Mouse (Mus musculus): ENCODE results near the gene Cdc42se2. TPM values are rescaled to one million over a fixed set of nuclear protein-coding genes. Genes with fewer than 3 reads are reported as not detected.

The Cdc42se2 gene
- polyA plus RNA-seq, 1 experiment: 127 TPM

DNA sequence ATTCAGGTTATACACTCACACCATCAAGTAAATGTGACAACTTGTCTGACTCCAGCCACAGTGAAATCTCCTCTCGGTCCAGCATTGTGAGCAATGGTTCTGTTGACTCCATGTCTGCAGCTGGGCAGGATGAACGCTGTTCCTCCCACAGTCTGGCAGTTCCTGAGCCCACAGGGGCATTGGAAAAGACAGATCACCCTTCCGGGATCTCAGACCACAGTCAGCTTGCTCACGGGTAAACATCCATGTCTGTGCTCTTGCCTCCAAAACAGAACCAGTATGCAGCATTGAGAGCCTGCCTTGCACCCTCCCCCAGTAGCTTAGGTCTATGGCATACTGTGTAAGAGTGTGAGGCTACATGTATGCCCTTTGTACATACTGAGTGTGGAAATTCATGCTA, 97.3 kb downstream of the Cdc42se2 start:
- Histone ChIP-seq H3K27me3 (ENCODE audit: control insufficient read depth, insufficient read depth, low read length) (no peaks in the 10 kb centered on the region), H3K36me3 (ENCODE audit: control insufficient read depth, insufficient read depth, low read length) (peaks cover 70% of the 10 kb centered on the region), H3K4me3 (ENCODE audit: control insufficient read depth, insufficient read depth, low read length) (no peak overlapping the region), H3K4me1 (replicated peaks; ENCODE audit: control insufficient read depth, insufficient read depth, low read length) (no peaks in the 10 kb centered on the region), H3K27ac (ENCODE audit: control insufficient read depth, insufficient read depth, low read length) (no peak overlapping the region)
- TF ChIP-seq POLR2A (IDR thresholded peaks at IDR 0.05; ENCODE audit: control insufficient read depth, extremely low read depth, insufficient read depth, low read length, poor library complexity) (no peak), CTCF (IDR thresholded peaks at IDR 0.05; ENCODE audit: borderline replicate concordance, control insufficient read depth, extremely low read depth, insufficient read depth, low read length, poor library complexity) (no peak)
- DNase-seq: no peak
- 94% methylated on average over 4 of the region's 4 CpGs for WGBS

DNA sequence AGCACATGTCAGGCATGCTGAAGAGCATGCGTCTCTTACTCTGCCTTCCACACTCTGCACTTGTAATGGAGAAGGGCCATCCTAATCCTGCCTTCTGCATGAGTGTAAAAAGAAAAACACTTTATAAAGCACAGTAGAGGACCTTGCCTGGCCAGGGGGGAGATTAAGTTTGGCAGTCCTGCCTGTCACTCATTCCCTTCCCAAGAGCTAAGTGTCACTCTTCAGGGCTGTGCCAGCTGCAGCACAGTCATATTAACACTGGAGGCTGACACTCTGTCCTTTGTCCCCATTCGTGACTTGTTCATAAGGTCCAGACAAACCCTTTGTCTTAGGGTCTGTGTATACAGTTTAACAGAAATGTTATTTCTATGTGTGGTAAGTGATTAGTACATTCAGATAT, 102.6 kb downstream of the Cdc42se2 start:
- Histone ChIP-seq H3K36me3 (ENCODE audit: control insufficient read depth, insufficient read depth, low read length) (peaks cover 65% of the 10 kb centered on the region), H3K4me3 (ENCODE audit: control insufficient read depth, insufficient read depth, low read length) (no peak overlapping the region), H3K4me1 (replicated peaks; ENCODE audit: control insufficient read depth, insufficient read depth, low read length) (no peaks in the 10 kb centered on the region), H3K27me3 (ENCODE audit: control insufficient read depth, insufficient read depth, low read length) (no peaks in the 10 kb centered on the region), H3K27ac (ENCODE audit: control insufficient read depth, insufficient read depth, low read length) (no peak overlapping the region)
- no peak for TF ChIP-seq CTCF (IDR thresholded peaks at IDR 0.05; ENCODE audit: borderline replicate concordance, control insufficient read depth, extremely low read depth, insufficient read depth, low read length, poor library complexity)
- no peak for TF ChIP-seq POLR2A (IDR thresholded peaks at IDR 0.05; ENCODE audit: control insufficient read depth, extremely low read depth, insufficient read depth, low read length, poor library complexity)
- DNase-seq: no peak
- 99% methylated on average over 2 of the region's 2 CpGs for WGBS

DNA sequence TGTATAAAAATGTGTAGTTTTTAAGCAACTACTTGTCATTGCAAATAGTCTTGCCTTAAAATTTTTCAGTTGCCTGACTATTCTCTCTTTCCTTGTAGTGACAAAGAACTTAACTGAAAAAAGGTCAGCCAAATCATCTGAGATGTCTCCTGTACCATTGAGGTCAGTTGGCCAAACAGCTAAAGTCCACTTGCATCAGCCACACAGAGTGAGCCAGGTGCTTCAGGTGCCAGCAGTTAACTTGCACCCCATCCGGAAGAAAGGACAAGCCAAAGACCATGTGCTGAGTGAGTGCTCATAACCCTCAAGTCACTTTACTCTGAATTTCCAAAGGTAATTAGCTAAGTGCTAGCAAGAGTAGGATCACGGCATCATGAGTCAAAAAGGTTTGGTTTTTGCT, 108.3 kb downstream of the Cdc42se2 start:
- WGBS: 97% methylated on average over 2 of the region's 2 CpGs
- Histone ChIP-seq H3K4me1 (replicated peaks; ENCODE audit: control insufficient read depth, insufficient read depth, low read length) (no peaks in the 10 kb centered on the region), H3K4me3 (ENCODE audit: control insufficient read depth, insufficient read depth, low read length) (no peak overlapping the region), H3K36me3 (ENCODE audit: control insufficient read depth, insufficient read depth, low read length) (peaks cover 57% of the 10 kb centered on the region), H3K27me3 (ENCODE audit: control insufficient read depth, insufficient read depth, low read length) (no peaks in the 10 kb centered on the region), H3K27ac (ENCODE audit: control insufficient read depth, insufficient read depth, low read length) (no peak overlapping the region)
- TF ChIP-seq CTCF (IDR thresholded peaks at IDR 0.05; ENCODE audit: borderline replicate concordance, control insufficient read depth, extremely low read depth, insufficient read depth, low read length, poor library complexity) (no peak), POLR2A (IDR thresholded peaks at IDR 0.05; ENCODE audit: control insufficient read depth, extremely low read depth, insufficient read depth, low read length, poor library complexity) (no peak)
- no peak for DNase-seq

DNA sequence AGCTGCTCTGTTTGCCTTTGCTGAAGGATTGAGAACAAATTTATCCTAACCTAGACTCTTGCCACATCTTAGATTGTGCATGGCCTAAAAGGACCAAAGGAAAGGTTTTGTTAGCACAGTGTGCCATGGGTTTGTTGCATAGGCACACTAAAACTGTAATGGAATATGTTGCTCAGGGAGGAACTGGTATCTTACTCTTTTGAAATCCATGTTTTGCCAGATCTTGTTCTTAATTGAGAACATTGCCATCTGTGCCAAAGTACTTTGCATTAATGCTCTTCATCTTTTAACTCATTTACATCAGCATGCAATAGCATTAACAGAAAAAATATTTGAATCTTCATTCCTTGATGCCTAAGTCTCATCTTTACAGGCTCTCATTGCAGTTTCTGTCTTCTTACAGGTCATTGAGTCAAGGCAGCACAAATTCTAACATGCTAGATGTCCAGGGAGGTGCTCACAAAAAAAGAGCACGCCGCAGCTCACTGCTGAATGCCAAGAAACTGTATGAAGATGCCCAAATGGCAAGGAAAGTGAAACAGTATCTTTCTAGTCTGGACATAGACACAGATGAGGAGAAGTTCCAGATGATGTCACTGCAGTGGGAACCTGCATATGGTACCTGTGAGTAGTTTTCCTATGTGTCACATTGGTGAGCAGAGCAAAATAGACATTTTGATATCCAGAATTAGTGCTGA, 111.5 kb downstream of the Cdc42se2 start:
- no peak overlapping the region for H3K4me3 ChIP-seq (ENCODE audit: control insufficient read depth, insufficient read depth, low read length)
- TF ChIP-seq POLR2A (IDR thresholded peaks at IDR 0.05; ENCODE audit: control insufficient read depth, extremely low read depth, insufficient read depth, low read length, poor library complexity) (no peak), CTCF (IDR thresholded peaks at IDR 0.05; ENCODE audit: borderline replicate concordance, control insufficient read depth, extremely low read depth, insufficient read depth, low read length, poor library complexity) (no peak)
- peaks cover 38% of the 10 kb centered on the region for H3K36me3 ChIP-seq (ENCODE audit: control insufficient read depth, insufficient read depth, low read length)
- no peaks in the 10 kb centered on the region for H3K27me3 ChIP-seq (ENCODE audit: control insufficient read depth, insufficient read depth, low read length)
- 97% methylated on average over 2 of the region's 2 CpGs for WGBS
- H3K27ac ChIP-seq (ENCODE audit: control insufficient read depth, insufficient read depth, low read length): no peak overlapping the region
- no peak for DNase-seq
- H3K4me1 ChIP-seq (replicated peaks; ENCODE audit: control insufficient read depth, insufficient read depth, low read length): no peaks in the 10 kb centered on the region

DNA sequence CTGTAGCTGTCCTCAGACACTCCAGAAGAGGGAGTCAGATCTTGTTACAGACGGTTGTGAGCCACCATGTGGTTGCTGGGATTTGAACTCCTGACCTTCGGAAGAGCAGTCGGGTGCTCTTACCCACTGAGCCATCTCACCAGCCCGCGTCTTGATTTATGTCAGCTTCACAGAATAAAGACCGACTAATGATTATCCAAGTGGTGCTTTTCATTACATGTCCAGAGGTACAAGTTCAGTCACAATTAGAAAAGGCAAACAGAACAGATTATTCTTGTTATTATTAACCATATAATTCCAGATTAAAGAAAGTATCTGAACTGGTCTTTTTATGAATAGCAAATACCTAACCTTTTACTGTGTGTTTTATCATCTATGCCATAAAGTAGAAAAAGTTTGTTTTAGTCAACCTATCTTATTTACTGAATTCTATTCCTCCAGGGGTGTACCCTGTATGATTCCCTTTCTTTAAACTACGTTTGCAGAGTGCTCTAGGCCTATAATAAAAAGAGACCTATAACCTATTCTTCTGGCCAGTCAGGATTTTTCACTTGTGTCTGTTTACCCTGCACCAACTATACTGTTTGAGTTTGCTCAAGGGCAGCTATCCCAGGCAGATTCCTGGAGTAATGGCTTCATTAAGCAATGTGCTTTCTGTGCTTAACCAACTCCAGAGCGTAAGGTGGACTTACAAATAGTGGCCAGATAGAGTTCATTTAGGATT, 113.7 kb downstream of the Cdc42se2 start:
- Histone ChIP-seq H3K27ac (ENCODE audit: control insufficient read depth, insufficient read depth, low read length) (no peak overlapping the region), H3K27me3 (ENCODE audit: control insufficient read depth, insufficient read depth, low read length) (no peaks in the 10 kb centered on the region), H3K4me1 (replicated peaks; ENCODE audit: control insufficient read depth, insufficient read depth, low read length) (no peaks in the 10 kb centered on the region), H3K4me3 (ENCODE audit: control insufficient read depth, insufficient read depth, low read length) (no peak overlapping the region), H3K36me3 (ENCODE audit: control insufficient read depth, insufficient read depth, low read length) (peaks cover 26% of the 10 kb centered on the region)
- WGBS: 95% methylated on average over 8 of the region's 8 CpGs
- TF ChIP-seq CTCF (IDR thresholded peaks at IDR 0.05; ENCODE audit: borderline replicate concordance, control insufficient read depth, extremely low read depth, insufficient read depth, low read length, poor library complexity) (no peak), POLR2A (IDR thresholded peaks at IDR 0.05; ENCODE audit: control insufficient read depth, extremely low read depth, insufficient read depth, low read length, poor library complexity) (no peak)
- DNase-seq: no peak

Other genes starting within 250 kb of the Cdc42se2 start
- gene Lyrm7, start 73.2 kb upstream of the Cdc42se2 start, polyA plus RNA-seq (2012; rRNA removed): 2.9 and 3.5 TPM in 2 replicates
- gene Hint1, start 78.7 kb upstream of the Cdc42se2 start, polyA plus RNA-seq (2012; rRNA removed): 322 and 336 TPM in 2 replicates
- 120 and 133 TPM in 2 replicates for gene Gpx3, start 114.8 kb upstream of the Cdc42se2 start, polyA plus RNA-seq (2012; rRNA removed)
- gene Tnip1, start 175.2 kb upstream of the Cdc42se2 start, polyA plus RNA-seq (2012; rRNA removed): 114 and 121 TPM in 2 replicates
- 121 and 130 TPM in 2 replicates for gene Anxa6, start 245.8 kb upstream of the Cdc42se2 start, polyA plus RNA-seq (2012; rRNA removed)

Measured in thymus, adult 2 months (tissue).